Mouse (Mus musculus) left cerebral cortex, postnatal 25 days (tissue): ENCODE data around the gene Gdap1l1. TPM values are rescaled to one million over a fixed set of nuclear protein-coding genes. Genes with fewer than 3 reads are reported as not detected.

ENCODE experiments used
- DNase-seq, 2 experiments: peaks; one replicate each; pipeline ENCODE4 v3.0.0; 2022; ENCODE audit warnings: low spot score in 2 of 2, mixed read lengths in 1 of 2
- intact Hi-C: fragments of 180-260 bp; cut with DNase I; formaldehyde crosslinking; loops from one replicate; pipeline ENCODE4 v1.15.1; 2025
- total RNA-seq, 2 experiments: library from RNA; stranded (reverse); gene quantifications; 2 replicates each; pipeline ENCODE4 v1.2.3; 2021

Gene Gdap1l1
- total RNA-seq, 2 experiments from 2014 or later, result 68.8 to 77.1 TPM

DNA sequence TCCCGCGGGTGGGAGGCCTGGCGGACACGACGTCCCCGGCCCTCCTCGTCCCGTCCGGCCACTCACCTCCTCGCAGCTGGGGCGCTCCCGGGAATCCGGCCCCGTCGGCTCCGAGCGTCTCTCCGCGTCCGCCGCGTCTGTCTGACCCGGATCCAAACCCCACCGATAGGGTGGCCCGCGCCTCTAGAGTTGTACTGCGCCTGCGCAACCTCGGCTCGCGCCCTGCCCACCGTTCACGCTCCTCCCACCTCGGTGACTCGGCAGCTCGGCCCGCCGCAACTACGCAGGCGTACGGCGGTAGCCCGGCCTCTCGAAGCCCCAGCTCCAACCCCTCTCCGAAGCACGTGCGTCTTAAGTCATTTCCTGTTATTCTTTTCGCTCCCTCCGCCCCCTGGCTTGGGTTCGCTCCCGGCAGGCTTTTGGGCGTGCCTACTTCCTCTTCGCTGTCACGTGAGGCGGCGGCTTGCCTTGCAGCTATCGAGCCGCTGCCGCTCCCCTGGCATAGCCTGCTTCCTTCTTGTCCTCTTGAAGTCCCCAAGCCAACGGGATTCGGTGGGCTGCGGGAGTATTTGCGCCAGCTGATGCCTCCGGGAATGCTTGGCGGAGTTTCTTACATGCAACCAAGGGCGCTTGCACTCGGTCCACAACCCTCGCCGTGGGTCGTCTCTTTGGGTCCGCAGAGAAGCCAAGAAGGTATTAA, 18.8 kb upstream of the Gdap1l1 start:
- DNase-seq, result peak; percentile 99 to 100
- intact Hi-C loops, result loop anchor here (1.0 to 2.0 kb wide), 3 partner anchors 19 to 488 kb away; partner anchors contain the start of genes Fitm2, Gdap1l1 and Srsf6

DNA sequence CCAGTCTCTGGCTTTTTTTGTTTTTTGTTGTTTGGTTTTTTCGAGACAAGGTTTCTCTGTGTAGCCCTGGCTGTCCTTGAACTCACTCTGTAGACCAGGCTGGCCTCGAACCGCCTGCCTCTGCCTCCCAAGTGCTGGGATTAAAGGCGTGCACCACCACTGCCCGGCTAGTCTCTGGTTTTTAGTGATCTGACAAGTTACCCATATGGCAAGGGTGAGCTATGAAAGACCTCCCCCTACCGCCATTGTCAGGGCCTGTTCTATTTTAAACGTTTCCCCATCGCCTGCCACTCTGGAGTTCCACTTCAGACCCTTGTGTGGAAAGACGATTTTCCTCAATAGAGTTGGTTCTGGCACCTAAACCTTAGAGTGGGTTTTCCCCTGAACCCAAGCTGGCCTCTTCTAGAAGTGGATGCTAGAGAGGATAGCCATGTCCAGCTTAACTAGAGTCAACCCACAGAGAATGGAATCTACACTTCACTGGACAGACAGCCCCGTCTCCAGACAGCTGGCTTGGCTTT, 17.9 kb upstream of the Gdap1l1 start:
- DNase-seq, result no peak
- intact Hi-C loops, result loop anchor here (1.0 kb wide), 1 partner anchor 52 kb away; the partner anchor contains the start of gene Fitm2

DNA sequence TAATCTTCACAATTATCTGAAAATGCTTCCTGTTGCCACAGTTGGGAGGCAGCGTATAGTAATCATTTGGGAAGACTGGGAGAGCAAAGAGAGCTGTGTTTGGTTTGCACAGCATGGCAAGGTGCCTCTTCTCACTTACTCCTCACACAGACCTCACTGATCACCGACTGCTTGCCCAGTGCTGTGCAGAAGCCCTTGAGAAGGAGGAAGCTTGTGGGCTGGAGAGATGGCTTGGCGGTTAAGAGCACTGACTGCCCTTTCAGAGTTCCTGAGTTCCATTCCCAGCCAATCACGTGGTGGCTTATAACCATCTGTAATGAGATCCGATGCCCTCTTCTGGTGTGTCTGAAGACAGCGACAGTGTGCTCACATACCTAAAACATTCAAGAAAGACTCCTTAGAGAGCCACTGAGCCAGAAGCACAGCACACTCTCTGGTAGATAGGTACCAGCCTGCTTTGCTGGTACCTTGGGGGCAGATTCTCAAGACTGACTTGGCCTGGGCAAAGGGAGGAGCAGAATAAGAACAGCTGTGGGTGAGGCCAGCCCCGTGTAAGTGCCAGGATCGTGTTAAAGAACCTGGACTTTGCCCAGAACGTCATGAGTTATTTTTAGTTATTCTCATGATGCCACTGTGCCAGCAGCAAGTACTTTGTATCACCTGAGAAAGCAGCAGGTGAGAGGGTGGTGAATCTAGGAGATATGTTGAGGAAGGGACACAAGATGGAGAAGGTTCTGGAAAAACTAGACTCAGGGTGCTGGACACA, 15.2 kb upstream of the Gdap1l1 start:
- DNase-seq, result no peak
- intact Hi-C loops, result no loop called here

DNA sequence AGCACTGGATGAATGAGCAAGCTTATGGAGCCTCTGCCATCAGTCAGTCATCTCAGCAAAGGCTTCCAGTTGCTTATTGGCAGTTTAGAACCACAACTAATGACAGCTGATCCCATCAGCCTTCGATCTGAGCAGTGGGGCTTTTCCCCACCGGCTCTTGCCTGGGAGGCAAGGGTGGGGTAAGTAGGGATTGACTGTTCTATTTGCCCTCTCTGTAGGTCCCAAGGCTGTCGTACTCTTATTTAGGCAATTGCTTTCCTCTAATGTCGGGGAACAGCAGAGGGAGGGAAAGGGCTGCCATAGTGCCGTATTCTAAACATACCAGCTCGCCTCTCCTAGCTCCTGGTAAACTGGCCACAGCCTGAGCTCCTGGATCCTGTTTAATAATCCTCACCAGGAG, 13.7 kb upstream of the Gdap1l1 start, which contains the start of gene Oser1:
TSS of gene Oser1 (minus strand) at position 101 of the 400 bp plus-strand sequence.
- intact Hi-C loops, result no loop called here
- no peak for DNase-seq

DNA sequence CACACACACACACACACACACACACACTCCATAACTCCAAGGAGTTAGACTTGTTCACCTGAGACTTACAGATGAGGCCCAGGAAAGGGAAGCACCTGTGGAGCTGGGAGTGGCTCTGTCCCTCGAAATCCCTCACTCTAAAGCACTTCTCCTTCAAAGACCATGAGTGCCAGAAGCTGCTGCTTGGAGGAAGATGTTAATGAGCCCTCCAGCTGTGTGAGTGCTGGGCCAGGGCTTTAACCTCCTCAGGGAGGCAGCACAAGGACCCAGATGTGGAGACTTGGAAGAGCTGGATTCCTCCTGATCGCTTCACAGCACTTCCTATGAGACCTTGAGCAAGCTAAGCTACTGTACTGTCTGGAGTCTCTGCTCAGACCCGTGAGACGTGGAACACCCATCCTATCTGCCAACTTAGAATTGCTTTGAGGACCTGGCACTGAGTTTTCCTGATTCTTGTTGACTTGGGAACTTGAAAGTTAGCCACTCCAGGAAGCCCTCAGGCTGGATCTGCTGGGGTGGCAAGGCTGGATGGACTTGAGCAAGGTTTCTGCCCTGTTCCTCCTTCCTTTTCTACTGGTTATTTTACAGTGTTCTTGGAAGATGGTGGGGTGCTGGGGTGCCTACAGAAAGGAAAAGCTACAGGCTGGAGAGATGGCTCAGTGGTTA, 9.8 kb upstream of the Gdap1l1 start:
- intact Hi-C loops, result no loop called here
- DNase-seq, result no peak

DNA sequence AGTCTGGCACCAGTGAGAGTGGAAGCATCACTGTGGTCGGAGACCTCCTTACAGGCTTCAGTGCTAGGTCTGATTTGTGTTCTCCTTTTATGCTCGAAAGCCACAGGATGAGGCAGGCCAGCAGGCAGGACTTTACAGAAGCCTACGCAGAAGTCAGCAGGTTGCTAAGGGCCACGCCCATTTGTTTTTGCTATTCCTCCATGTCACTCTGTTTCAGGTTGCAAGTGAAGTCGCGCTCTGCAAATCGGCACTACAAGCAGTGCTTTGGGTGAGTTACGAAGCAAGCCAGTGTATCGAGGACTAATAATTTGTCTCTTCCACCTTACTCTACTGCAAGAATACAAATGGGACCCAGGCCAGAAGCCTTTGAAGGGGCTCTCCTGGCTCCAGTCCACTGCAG, 7.0 kb upstream of the Gdap1l1 start:
- intact Hi-C loops, result no loop called here
- no peak for DNase-seq

DNA sequence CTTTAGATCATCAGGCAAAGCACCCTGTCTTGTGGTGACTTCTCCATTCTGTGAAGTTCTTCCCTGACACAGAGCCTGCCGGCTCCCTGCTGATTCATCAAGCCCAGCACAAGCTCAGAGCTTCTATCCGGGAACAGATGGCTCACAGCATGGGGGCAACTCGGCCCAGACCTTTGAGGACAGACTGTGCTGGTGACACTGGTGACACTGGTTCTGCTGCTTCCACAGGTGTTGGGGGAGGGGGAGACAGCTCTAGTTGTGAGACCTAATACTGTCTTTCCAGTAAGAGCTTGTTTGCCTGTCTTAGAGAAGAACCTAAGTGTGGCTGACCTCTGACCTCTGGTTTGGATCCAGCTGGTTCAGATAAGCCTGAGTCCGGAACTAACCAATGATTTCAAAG, 4.3 kb upstream of the Gdap1l1 start:
- no peak for DNase-seq
- intact Hi-C loops, result no loop called here

DNA sequence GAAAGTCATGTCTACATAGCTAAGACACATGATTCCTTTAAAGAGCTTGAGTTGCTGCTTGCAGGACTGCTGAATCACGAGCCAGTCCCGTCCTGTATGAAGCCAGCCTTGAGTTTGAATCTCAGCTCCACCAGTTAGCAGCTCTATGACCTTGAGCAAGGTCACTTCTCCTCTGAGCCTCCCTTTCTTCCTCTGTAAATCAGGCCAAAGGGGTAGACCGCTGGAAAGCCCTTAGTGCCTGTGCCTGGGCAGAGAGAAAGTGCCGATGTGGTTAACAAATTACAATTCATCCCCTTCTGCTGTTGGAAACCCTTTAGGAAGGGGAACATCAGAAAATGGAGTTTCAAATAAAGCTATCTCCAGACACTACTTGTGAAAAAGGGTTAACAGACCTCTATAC, 476 bp upstream of the Gdap1l1 start:
- no peak for DNase-seq
- intact Hi-C loops, result loop anchor here (2.0 kb wide), 1 partner anchor 19 kb away; no protein-coding TSS in a partner anchor

DNA sequence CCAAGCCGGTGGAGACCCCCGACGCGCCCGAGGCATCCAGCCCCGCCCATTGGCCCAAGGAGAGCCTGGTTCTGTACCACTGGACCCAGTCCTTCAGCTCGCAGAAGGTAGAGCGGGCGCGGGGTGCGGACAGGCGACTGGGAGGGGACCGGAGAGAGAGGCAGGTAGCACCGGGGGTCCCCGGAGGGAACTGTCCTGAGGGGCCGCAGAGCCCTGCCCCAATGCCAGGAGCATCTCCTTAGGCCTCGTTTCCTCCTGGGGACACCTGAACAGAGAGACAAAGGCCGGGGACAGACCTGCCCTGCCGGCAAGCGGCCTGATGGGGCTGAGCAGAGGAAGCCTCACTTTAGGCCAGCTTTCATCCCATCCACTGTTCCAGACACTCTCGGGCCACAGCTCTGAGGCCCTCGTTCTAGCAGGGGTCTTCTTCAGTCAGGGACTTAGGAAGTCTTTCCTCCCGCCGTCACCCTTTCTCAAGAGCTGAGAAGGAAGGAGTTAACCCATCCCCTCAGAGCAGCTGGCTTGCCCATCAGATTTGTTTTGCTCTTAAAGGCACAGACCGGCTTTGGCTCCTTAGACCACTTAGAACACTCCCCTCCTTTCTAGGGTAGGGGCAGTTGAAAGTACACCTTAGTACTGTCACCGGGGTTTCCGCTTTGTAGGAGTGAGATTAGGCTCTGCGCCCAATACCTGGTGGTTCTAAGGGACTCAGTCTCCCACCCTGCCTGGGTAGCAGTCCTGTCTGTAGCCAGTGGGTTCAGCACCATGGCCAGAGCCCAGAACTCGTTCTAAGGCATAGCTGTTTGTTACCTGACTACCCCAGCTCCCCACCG, 559 bp downstream of the Gdap1l1 start:
- intact Hi-C loops, result loop anchor here (2.0 kb wide), 1 partner anchor 20 kb away; no protein-coding TSS in a partner anchor
- peak in 1 of 2 experiments; percentile 37 for DNase-seq

DNA sequence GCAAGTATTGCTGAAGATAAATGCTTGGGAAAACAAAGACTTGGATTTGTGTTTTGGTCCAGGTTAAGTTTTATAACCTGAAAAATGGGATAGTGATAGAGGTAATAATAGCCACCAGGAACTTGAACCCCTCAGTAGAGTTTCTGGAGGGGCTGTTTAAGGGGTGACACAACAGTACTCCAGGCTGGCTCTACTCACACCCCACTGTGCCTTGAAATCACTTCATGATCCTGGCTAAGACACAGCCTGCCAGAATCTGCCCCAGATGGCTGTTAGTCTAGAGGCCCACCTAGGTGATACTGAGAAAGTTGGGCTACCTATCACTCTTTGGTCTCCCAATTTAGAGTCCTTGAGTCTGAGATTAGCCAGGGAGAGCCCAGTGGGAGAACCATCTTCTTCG, 1.2 kb downstream of the Gdap1l1 start:
- no peak for DNase-seq
- intact Hi-C loops, result loop anchor here (2.0 kb wide), 1 partner anchor 21 kb away; no protein-coding TSS in a partner anchor

DNA sequence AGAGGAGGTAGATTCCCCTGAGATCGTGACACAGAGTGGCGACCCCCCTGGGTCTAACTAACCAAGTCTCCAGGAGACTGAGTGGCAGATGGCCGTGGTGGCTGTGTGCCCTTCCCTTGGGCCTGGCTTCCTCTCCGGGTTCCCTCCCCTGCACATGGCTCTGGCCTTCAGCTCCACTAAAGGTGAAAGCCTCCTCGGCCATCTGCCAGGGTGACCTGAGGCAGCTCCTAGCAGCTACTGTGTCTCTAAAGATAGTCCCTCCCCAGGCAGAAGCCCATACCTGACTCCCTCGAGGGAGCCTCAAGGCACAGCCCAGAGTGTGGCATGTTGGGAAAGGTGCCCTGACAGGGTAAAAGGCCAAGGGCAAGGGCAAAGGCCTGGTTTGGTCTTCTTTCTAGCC, 5.3 kb downstream of the Gdap1l1 start:
- intact Hi-C loops, result no loop called here
- no peak for DNase-seq

DNA sequence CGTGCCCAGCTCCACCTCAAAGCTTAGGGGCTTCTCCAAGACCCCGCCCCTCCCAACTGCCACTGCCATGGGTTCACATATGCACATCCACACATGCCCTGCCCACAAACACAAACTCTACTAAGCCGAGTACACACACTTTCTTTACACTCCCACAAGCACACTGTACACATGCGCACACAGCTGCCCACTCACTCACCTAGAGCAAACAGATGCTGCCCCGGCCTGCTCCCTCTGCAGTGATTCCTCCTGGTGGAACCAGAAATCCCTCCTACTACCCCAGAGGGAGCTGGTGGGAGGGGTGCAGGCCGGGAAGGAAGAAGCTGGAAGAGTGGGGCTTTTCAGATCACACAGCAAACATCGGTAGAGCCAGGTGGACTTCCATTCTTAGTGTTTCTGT, 5.7 kb downstream of the Gdap1l1 start:
- intact Hi-C loops, result no loop called here
- peak in 1 of 2 experiments; percentile 36 for DNase-seq

DNA sequence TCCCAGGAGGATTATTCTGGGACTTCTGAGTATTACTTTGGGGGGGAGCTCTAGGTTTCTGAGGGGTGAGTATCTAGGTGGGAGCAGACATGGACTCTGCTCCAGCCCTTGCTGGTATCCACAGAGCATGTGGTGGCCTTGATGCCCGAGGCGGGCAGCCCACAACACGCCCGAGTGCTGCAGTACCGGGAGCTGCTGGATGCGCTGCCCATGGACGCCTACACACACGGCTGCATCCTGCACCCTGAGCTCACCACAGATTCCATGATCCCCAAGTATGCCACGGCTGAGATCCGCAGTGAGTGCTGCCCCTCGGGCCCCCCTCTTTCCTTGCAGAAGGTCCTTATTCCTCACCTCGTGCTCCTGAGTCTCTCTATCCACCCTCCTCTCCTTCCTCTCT, 9.1 kb downstream of the Gdap1l1 start:
- intact Hi-C loops, result no loop called here

DNA sequence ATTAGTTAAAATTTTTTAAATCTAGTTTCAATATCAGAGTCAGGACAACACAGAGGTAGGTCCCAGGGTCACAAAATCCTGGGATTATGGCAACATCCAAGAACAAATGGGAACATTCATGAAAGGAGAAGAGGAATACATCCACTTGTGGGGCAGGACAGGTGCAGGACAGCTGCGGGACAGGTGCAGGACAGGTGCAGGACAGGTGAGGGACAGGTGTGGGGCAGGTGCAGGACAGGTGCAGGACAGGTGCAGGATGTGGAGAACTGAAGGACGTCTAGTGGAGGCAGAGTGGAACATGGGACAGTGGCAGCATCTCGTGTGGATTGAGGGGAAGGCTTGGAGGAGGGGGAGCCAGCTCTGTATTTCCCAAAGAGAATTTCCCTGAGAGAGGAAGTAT, 11.0 kb downstream of the Gdap1l1 start:
- no peak for DNase-seq
- intact Hi-C loops, result no loop called here

More for the DNA sequence above, 9.1 kb downstream of the Gdap1l1 start:
- no peak for DNase-seq

DNA sequence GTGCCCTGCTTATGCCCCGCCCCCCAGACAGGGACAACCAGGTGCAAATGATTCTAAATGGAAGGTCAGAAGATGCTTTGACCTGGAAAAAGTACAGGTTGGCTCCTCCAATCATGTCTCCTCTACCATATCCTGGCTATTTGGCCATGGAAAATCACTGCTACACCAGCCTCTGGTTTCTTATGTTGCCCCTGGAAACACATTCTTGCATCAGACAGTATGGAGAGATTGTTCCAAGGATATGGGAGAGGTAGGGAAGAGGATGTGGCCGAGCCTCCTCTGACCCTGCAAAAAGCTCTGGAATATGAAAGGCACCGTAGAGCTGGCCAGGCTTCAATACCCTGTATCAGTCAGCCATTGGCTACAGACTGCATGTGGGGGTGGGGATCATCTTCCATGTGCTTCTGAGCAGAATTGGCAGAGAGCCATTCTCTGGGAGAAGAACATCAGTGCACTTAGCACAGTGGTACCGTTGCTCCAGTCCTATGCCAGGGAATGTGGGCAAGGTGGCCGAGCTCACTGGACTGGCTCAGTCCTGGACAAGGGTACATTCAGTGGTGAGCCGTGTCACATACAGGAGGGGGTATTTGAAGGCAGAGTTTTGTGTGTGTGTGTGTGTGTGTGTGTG, 12.5 kb downstream of the Gdap1l1 start:
- intact Hi-C loops, result no loop called here

DNA sequence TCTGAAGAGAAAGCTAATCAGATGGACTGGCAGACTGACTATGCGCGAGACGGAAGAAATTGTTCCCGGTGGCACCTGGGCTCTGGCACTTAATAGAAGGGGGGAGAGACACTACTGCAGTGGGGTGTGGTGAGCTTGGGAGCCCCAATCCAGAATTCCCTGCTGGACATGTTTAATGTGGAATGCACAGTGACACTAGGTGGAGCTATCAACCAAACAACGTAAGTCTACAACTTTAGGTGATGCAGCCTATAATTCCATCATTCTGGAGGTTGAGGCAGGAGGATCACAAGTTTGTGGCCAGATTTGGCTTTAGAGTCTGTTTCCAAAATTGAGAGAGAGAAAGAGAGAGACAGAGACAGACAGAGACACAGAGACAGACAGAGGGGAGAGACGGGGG, 14.5 kb downstream of the Gdap1l1 start:
- DNase-seq, result no peak
- intact Hi-C loops, result no loop called here

More for the DNA sequence above, 12.5 kb downstream of the Gdap1l1 start:
- DNase-seq, result peak; percentile 60 to 68

DNA sequence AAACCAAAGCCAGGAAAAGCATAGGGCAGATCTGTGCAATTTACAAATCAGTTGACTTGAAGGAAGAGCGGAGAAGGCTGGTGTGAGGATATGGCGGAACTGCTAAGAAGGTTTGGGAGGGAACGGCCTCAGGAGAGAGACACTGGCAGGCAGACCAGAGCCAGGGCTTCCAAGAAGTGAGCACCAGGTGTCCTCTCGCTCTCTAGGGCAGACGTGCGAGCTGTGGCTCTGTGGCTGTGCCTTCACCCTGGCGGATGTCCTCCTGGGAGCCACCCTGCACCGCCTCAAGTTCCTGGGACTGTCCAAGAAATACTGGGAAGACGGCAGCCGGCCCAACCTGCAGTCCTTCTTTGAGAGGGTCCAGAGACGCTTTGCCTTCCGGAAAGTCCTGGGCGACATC, 15.1 kb downstream of the Gdap1l1 start:
- intact Hi-C loops, result no loop called here

DNA sequence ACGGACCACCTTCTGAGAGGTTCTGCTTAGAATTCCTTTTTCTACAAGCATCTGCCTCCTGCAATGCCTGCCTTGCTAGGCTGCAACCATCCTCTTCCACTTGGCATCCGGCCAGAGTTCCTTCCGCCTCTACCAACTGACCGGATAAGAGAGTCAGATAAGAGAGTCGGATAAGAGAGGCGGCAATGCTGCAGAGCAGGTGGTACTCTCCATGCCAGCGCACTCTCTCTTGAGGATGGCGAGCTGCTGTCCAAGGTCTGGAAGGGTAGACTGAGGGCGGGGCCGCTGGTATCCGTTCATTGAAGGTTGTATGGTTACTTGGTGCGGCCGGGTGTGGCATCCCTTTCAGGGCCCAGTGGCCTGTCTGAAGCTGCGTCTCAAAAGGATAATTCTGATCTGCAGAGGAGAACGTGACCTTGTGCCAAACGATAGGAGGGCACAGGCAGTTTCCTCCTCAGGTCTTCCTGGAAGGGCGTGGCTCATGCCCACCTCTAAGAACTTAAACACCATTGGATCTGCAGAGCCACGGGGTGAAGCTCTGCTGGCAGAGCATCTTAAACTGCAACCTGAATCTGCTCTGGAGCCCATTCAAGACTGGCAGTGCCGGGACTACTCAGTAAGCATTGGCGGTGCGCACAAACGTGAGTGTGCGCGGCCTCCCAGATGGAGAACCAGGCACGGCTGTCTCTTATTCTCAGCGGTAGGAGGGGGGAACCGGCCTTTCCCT, 20.4 kb downstream of the Gdap1l1 start:
- intact Hi-C loops, result no loop called here
- DNase-seq, result no peak

More for the DNA sequence above, 15.1 kb downstream of the Gdap1l1 start:
- no peak for DNase-seq
